Mouse (Mus musculus) urinary bladder, postnatal 14 days (tissue): Measurements from ENCODE around the gene Noc3l.

Source experiments
- DNase-seq: peaks from one replicate; pipeline ENCODE4 v3.0.0; 2021; ENCODE audit warnings: low spot score

The Noc3l gene

DNA sequence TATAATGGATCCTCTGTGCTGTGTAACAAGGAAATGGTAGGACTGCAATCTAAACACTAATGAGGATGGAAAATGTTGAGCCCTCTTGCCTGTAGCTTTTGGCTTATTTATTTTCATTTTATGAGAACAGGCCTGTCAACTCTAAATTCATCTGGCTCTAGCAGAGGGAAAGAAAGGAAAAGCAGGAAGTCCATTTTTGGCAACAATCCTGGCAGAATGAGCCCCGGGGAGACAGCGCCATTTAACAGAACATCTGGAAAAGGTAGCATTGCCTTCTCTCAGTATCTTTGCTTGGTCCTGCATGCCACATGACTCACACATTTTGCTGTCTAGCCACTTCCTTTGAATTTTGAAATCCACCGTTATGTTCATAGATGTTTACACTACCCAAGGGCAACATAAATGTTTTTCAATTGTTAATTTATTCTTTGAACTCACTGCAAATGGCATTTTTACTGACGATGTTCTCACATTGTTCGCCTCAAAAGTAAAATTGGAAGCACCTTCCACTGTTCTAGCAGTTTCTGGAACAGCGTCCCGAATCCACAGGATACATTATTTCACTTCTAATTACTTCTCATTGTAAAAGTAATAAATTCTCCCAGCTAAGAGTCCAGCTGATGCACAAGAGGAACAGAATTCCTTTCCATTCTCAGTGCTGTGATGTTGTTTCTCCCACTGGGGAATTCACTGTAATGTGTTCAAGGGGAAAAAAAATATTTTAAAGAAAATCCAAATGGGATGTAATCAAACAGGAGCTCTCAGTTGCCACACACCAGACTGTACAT is 60.2 kb downstream of the Noc3l start:
- no peak for DNase-seq

DNA sequence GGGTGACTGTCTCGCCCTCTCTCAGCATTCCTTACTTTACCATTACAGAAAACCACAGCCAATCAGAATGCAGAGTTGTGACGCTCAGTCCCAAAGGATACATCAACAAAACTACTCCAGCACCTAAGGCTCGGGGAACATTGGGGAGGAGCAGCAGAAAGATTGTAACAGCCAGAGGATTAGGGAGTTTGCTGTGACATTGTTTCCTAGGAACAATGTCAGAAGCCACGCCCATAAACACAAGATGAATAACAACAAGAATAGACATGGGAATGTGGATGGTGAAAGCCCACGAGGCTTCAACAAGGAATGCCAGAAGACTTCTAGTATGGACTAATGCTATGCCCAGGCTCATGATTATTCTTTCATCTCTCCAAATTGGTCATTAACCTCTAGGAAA is 61.0 kb downstream of the Noc3l start:
- no peak for DNase-seq

DNA sequence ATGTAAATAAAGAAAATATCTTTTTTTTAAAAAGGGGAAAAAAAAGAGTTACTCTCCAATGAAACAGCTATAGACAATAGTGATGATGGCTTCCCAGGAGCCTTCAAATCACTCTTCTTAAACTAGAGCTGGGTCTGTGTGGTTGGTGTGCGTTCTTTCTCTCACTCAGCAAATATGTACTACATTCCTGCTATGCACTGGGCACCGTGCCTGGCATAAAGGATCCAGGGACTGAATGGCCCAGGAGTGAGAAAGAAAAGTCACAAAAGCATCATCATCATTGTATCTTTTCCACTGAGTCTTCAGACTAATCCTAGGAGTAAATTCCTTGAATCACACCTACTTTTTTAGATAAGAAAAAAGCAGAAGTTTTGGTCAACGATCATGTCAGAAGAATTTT is 61.9 kb downstream of the Noc3l start:
- no peak for DNase-seq

DNA sequence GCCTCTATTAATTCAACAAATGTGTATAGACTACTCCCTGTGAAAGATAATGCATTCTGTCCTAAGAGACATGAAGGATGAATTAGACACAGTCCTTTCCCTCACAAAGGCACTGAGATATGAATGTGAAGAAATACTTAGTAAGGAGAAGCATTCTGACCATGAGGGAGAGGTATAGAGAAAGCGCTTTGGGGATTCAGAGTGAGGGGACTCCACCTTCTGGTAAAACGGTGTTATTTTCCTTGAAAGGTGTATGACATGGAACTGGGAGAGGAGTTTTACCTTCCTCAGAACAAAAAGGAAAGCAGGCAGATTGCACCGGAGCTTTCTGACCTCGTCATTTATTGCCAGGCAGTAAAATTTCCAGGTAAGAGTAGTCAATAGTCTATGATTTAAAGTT is 68.8 kb downstream of the Noc3l start:
- no peak for DNase-seq

DNA sequence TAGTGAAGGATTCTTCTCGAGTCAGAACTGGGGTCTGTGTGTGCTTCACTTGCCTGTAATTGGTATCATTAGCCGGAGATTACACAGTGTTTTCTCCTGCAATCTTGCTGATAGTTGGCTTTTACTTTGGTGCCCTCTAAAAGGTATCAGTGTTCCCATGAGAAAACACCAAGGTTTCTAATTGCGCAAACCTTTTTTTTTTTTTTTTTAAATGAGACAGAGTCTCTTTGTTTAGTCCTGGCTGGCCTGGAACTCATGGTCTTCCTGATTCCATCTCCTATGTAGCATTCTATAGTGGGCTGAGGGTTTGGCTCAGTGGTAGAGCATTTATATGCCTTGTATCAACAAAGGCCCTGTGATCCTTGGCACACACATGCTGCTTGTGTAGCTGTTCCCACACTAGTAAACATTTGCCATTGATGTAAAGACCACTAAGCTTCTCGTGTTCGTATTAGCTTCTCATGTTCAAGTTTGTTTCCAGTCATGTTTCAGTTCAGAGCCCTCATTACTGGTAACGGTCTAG is 72.5 kb downstream of the Noc3l start:
- no peak for DNase-seq

DNA sequence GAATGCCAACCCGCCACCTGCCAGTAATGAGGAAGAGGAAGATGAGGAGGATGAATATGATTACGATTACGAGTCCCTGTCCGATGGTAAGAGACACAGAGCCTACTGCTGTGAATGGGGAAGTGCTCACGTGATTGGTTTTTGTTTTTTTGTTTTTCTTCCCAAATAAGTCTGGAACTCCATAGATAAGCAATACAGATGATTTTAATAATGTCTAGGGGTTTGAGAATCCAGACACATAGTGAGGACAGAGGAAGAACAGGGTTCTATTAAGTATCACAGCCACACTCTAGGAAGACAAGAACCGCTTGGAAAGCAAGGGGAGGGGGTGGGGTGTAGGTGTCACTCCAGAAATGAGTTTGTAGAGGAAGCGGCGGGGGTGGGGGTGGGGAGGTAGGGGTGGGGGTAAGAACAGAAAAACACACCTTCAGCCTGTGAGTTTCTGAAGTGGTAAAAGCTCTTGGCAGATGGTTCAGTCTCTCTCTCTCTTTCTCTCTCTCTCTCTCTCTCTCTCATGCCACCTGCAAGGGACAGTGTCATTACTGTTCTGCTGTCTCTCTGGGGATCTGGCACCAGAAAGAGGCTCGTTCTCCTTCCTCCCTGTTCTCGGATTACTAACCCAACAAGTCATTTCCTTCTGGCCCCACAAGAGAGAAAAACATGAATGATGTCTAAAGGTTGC is 73.1 kb downstream of the Noc3l start:
- DNase-seq, result no peak

DNA sequence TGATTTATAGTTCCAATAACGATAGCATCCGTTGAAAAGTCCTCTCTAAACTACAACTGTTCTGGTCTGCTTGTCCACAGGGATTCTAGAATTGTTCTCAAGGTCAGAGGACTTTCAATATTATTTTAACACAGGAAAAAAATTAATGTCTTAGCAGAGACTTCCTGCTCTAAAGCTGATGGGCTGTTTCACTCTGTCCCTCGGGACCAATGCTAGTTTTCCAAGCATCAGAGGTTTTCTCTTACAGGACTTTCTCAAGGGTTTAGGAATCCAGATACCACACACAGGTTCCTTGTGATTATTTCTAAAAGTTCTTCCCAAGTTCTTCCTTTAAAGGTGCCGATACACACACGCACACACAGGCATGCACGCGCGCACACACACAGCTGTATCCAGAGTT is 74.5 kb downstream of the Noc3l start:
- no peak for DNase-seq
